Mouse (Mus musculus) forebrain, embryonic 12.5 days (tissue): ENCODE measurements around the gene Sel1l2. TPM values are rescaled to one million over a fixed set of nuclear protein-coding genes. Genes with fewer than 3 reads are reported as not detected.

ENCODE experiments used
- ATAC-seq: fragments of 200-750 bp; cut with Nextera tagmentation; 2 replicates; pipeline ENCODE4 v1.8.0; 2017; ENCODE audit warnings: moderate TSS enrichment; ENCODE audit not compliant: low FRiP score
- H3K27ac ChIP-seq: fragments of 300-500 bp; sonication (generic); 2 replicates; pipeline ENCODE4 v1.5.1; 2016; ENCODE audit warnings: mild to moderate bottlenecking
- H3K27me3 ChIP-seq: fragments of 300-500 bp; sonication (generic); 2 replicates; pipeline ENCODE4 v1.6.1; 2016; ENCODE audit warnings: mild to moderate bottlenecking
- H3K36me3 ChIP-seq: fragments of 300-500 bp; sonication (generic); replicated peaks from 2 replicates; pipeline ENCODE4 v1.6.1; 2016; ENCODE audit warnings: mild to moderate bottlenecking
- H3K4me1 ChIP-seq: fragments of 300-500 bp; sonication (generic); 2 replicates; pipeline ENCODE4 v1.6.1; 2016
- H3K4me2 ChIP-seq: fragments of 300-500 bp; sonication (generic); 2 replicates; pipeline ENCODE4 v1.6.1; 2016; ENCODE audit warnings: mild to moderate bottlenecking, moderate library complexity
- H3K4me3 ChIP-seq: fragments of 300-500 bp; sonication (generic); replicated peaks from 2 replicates; pipeline ENCODE4 v1.5.1; 2016; ENCODE audit warnings: mild to moderate bottlenecking
- H3K9ac ChIP-seq: fragments of 300-500 bp; sonication (generic); 2 replicates; pipeline ENCODE4 v1.6.1; 2016; ENCODE audit warnings: mild to moderate bottlenecking
- H3K9me3 ChIP-seq: fragments of 300-500 bp; sonication (generic); 2 replicates; pipeline ENCODE4 v1.6.1; 2016
- WGBS: fragments of 180-500 bp; shearing (Covaris S2); methylation state at CpG from one replicate; pipeline ENCODE4 v1.1.7; 2016; 5-methylcytosine and 5-hydroxymethylcytosine counted together
- polyA plus RNA-seq: library from polyadenylated mRNA; unstranded; fragments of >200 nt; fragmentation: Nextera tagmentation; extraction: Ambion mirVana; gene quantifications from 2 replicates; pipeline ENCODE4 v1.2.1, GENCODE M21; 2016

Sel1l2 gene
- polyA plus RNA-seq, 1 experiment from 2014 or later, result not detected

- Histone ChIP-seq H3K9ac (no peak overlapping the region), H3K36me3 (no peaks in the 10 kb centered on the region), H3K4me3 (no peak overlapping the region), H3K4me1 (no peaks in the 10 kb centered on the region), H3K27me3 (no peaks in the 10 kb centered on the region), H3K9me3 (no peaks in the 10 kb centered on the region), H3K4me2 (no peak overlapping the region), H3K27ac (no peak overlapping the region)
- no peak for ATAC-seq
- WGBS, result 90% methylated on average over 2 of the region's 2 CpGs
Measured at GRCm38 (mm10) chr2:140293820-140294219, 95.7 kb downstream of the Sel1l2 start.

- Histone ChIP-seq H3K4me2 (no peak overlapping the region), H3K4me3 (no peak overlapping the region), H3K4me1 (no peaks in the 10 kb centered on the region), H3K9ac (no peak overlapping the region), H3K27ac (no peak overlapping the region), H3K27me3 (no peaks in the 10 kb centered on the region), H3K9me3 (no peaks in the 10 kb centered on the region), H3K36me3 (no peaks in the 10 kb centered on the region)
- 68% methylated on average over 8 of the region's 8 CpGs for WGBS
- no peak for ATAC-seq
Measured at GRCm38 (mm10) chr2:140280808-140281207, 108.7 kb downstream of the Sel1l2 start.

- Histone ChIP-seq H3K4me1 (no peaks in the 10 kb centered on the region), H3K27ac (no peak overlapping the region), H3K4me3 (no peak overlapping the region), H3K27me3 (no peaks in the 10 kb centered on the region), H3K9ac (no peak overlapping the region), H3K9me3 (no peaks in the 10 kb centered on the region), H3K36me3 (no peaks in the 10 kb centered on the region), H3K4me2 (no peak overlapping the region)
- 70% methylated on average over 2 of the region's 2 CpGs for WGBS
- peak; percentile 23; the same call in 1 of the 2 replicates for ATAC-seq
Measured at GRCm38 (mm10) chr2:140255595-140256141, 133.8 kb downstream of the Sel1l2 start.

GRCm38 (mm10) chr2:140254256-140254655, 135.2 kb downstream of the Sel1l2 start:
- Histone ChIP-seq H3K4me1 (no peaks in the 10 kb centered on the region), H3K27ac (no peak overlapping the region), H3K4me3 (no peak overlapping the region), H3K36me3 (no peaks in the 10 kb centered on the region), H3K4me2 (no peak overlapping the region), H3K9ac (no peak overlapping the region), H3K27me3 (no peaks in the 10 kb centered on the region), H3K9me3 (no peaks in the 10 kb centered on the region)
- WGBS, result 85% methylated on average over 7 of the region's 7 CpGs
- no peak for ATAC-seq

- no peaks in the 10 kb centered on the region for H3K9me3 ChIP-seq
- 92% methylated on average over 5 of the region's 5 CpGs for WGBS
- no peak overlapping the region for H3K4me2 ChIP-seq
- no peak overlapping the region for H3K9ac ChIP-seq
- no peak overlapping the region for H3K4me3 ChIP-seq
- no peaks in the 10 kb centered on the region for H3K27me3 ChIP-seq
- no peak overlapping the region for H3K27ac ChIP-seq
- no peaks in the 10 kb centered on the region for H3K36me3 ChIP-seq
- no peak for ATAC-seq
- H3K4me1 ChIP-seq, result peaks cover 4% of the 10 kb centered on the region; the same call in 1 of the 2 replicates
Measured at GRCm38 (mm10) chr2:140243105-140243504, 146.4 kb downstream of the Sel1l2 start.

- no peak overlapping the region for H3K27ac ChIP-seq
- WGBS, result 60% methylated on average over 5 of the region's 5 CpGs
- H3K27me3 ChIP-seq, result no peaks in the 10 kb centered on the region
- no peak overlapping the region for H3K4me2 ChIP-seq
- peak; percentile 56 for ATAC-seq
- H3K36me3 ChIP-seq, result no peaks in the 10 kb centered on the region
- no peak overlapping the region for H3K9ac ChIP-seq
- peaks cover 4% of the 10 kb centered on the region; the same call in 1 of the 2 replicates for H3K4me1 ChIP-seq
- no peaks in the 10 kb centered on the region for H3K9me3 ChIP-seq
- H3K4me3 ChIP-seq, result no peak overlapping the region
Measured at GRCm38 (mm10) chr2:140242398-140242797, 147.1 kb downstream of the Sel1l2 start.

- peak; percentile 49; the same call in 1 of the 2 replicates for ATAC-seq
- Histone ChIP-seq H3K27me3 (no peaks in the 10 kb centered on the region), H3K36me3 (no peaks in the 10 kb centered on the region), H3K4me1 (no peaks in the 10 kb centered on the region), H3K4me3 (no peak overlapping the region), H3K4me2 (no peak overlapping the region), H3K27ac (no peak overlapping the region), H3K9ac (no peak overlapping the region), H3K9me3 (no peaks in the 10 kb centered on the region)
- WGBS, result 53% methylated on average over 6 of the region's 6 CpGs
Measured at GRCm38 (mm10) chr2:140237245-140237644, 152.3 kb downstream of the Sel1l2 start.

- Histone ChIP-seq H3K4me1 (no peaks in the 10 kb centered on the region), H3K9me3 (no peaks in the 10 kb centered on the region), H3K36me3 (no peaks in the 10 kb centered on the region), H3K9ac (no peak overlapping the region), H3K4me3 (no peak overlapping the region), H3K27me3 (no peaks in the 10 kb centered on the region), H3K4me2 (no peak overlapping the region), H3K27ac (no peak overlapping the region)
- WGBS, result 81% methylated on average over 1 of the region's 1 CpGs
- no peak for ATAC-seq
Measured at GRCm38 (mm10) chr2:140230295-140230694, 159.2 kb downstream of the Sel1l2 start.

GRCm38 (mm10) chr2:140220325-140220724, 169.2 kb downstream of the Sel1l2 start:
- WGBS, result 61% methylated on average over 8 of the region's 8 CpGs
- H3K4me3 ChIP-seq, result no peak overlapping the region
- no peak for ATAC-seq

GRCm38 (mm10) chr2:140215965-140216364, 173.5 kb downstream of the Sel1l2 start:
- Histone ChIP-seq H3K9me3 (no peaks in the 10 kb centered on the region), H3K4me1 (peaks cover 3% of the 10 kb centered on the region; the same call in 1 of the 2 replicates), H3K4me3 (no peak overlapping the region), H3K27ac (no peak overlapping the region), H3K27me3 (no peaks in the 10 kb centered on the region), H3K4me2 (no peak overlapping the region), H3K36me3 (no peaks in the 10 kb centered on the region), H3K9ac (no peak overlapping the region)
- WGBS, result 74% methylated on average over 1 of the region's 1 CpGs
- ATAC-seq, result no peak

More at GRCm38 (mm10) chr2:140220325-140220724, 169.2 kb downstream of the Sel1l2 start:
- Histone ChIP-seq H3K9me3 (no peaks in the 10 kb centered on the region), H3K27ac (no peak overlapping the region), H3K27me3 (no peaks in the 10 kb centered on the region), H3K4me1 (peaks cover 3% of the 10 kb centered on the region; the same call in 1 of the 2 replicates), H3K4me2 (no peak overlapping the region), H3K9ac (no peak overlapping the region), H3K36me3 (no peaks in the 10 kb centered on the region)

- H3K9me3 ChIP-seq, result no peaks in the 10 kb centered on the region
- H3K36me3 ChIP-seq, result no peaks in the 10 kb centered on the region
- no peaks in the 10 kb centered on the region for H3K27me3 ChIP-seq
- WGBS, result 73% methylated on average over 2 of the region's 2 CpGs
- no peak for ATAC-seq
- no peak overlapping the region for H3K9ac ChIP-seq
- H3K4me3 ChIP-seq, result no peak overlapping the region
- no peak overlapping the region for H3K27ac ChIP-seq
- H3K4me2 ChIP-seq, result no peak overlapping the region
- H3K4me1 ChIP-seq, result peaks cover 3% of the 10 kb centered on the region; the same call in 1 of the 2 replicates
Measured at GRCm38 (mm10) chr2:140215415-140215814, 174.1 kb downstream of the Sel1l2 start.

GRCm38 (mm10) chr2:140214519-140215027, 174.9 kb downstream of the Sel1l2 start:
- Histone ChIP-seq H3K9ac (no peak overlapping the region), H3K27me3 (no peaks in the 10 kb centered on the region), H3K4me2 (no peak overlapping the region), H3K36me3 (no peaks in the 10 kb centered on the region), H3K4me1 (no peaks in the 10 kb centered on the region), H3K4me3 (no peak overlapping the region), H3K27ac (no peak overlapping the region), H3K9me3 (no peaks in the 10 kb centered on the region)
- ATAC-seq, result no peak
- 92% methylated on average over 4 of the region's 4 CpGs for WGBS

GRCm38 (mm10) chr2:140203756-140204155, 185.8 kb downstream of the Sel1l2 start:
- no peaks in the 10 kb centered on the region for H3K27me3 ChIP-seq
- no peak for ATAC-seq
- H3K36me3 ChIP-seq, result peaks cover 21% of the 10 kb centered on the region
- H3K27ac ChIP-seq, result no peak overlapping the region
- no peak overlapping the region for H3K9ac ChIP-seq
- H3K4me3 ChIP-seq, result no peak overlapping the region
- H3K4me1 ChIP-seq, result no peaks in the 10 kb centered on the region
- 98% methylated on average over 7 of the region's 7 CpGs for WGBS
- H3K4me2 ChIP-seq, result no peak overlapping the region
- no peaks in the 10 kb centered on the region for H3K9me3 ChIP-seq
